Mouse (Mus musculus): Measurements from ENCODE around the gene Ppm1d. TPM values are rescaled to one million over a fixed set of nuclear protein-coding genes. Genes with fewer than 3 reads are reported as not detected.

Gene Ppm1d
- polyA plus RNA-seq (2015; fragmentation: Nextera tagmentation; extraction: Ambion mirVana) = 21.1 and 21.3 TPM in 2 replicates

DNA sequence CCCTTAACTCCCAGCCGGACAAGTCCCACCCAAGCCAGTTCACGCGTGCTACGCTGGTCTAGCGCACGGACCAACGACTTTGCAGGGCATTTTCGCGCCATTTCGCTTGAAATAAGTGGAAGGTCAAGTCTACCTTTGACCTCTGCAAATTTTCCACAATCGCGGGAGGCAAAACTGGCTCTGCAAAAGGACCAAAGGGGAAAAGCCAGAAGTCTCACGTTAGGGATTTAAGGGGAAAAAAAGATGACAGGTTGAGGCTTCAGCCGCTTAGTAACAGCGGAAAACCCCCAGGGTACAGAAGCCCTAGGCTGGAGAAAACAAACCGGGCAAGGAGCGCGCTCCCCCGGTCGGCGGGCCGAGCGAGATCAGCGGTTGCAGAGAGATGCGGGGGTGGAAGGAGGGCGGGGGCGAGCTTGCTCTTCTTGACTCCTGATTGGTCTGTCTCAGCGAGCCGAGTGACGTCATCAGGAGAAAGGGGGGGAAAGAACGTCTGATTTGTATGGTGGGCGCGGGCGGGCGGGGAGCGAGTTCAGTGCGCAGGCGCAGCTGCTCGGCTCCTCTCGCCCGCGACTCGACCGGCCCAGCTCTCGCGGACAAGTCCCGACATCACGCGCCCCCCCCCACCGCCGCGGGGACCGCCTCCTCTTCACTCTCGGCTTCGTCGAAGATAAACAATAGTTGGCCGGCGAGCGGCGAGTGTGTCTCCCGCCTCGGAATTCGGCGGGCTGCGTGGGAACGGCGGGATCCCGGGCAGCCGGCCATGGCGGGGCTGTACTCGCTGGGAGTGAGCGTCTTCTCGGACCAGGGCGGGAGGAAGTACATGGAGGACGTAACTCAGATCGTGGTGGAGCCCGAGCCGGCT is at the start of gene Ppm1d:
TSS of gene Ppm1d (plus strand) at position 532 of the 862 bp plus-strand sequence.
- H3K27me3 ChIP-seq = no peaks in the 10 kb centered on the region
- H3K36me3 ChIP-seq (replicated peaks) = peaks cover 22% of the 10 kb centered on the region
- peak within 1 kb of the TSS; percentile 96 for H3K27ac ChIP-seq (replicated peaks)
- peaks cover 30% of the 10 kb centered on the region for H3K4me1 ChIP-seq (replicated peaks)
- no peaks in the 10 kb centered on the region for H3K9me3 ChIP-seq (replicated peaks)
- H3K9ac ChIP-seq = peak within 1 kb of the TSS; percentile 97
- peak within 1 kb of the TSS; percentile 85 for H3K4me2 ChIP-seq
- WGBS (ENCODE audit: insufficient replicate concordance) = under 1% methylated on average over 75 of the region's 78 CpGs
- H3K4me3 ChIP-seq (replicated peaks) = peak within 1 kb of the TSS; percentile 99
- ATAC-seq (ENCODE audit: insufficient read depth) = peak; percentile 90

GRCm38 (mm10) chr11:85264635-85265034 is 46.4 kb upstream of the Ppm1d start:
- no peak for ATAC-seq (ENCODE audit: insufficient read depth)

DNA sequence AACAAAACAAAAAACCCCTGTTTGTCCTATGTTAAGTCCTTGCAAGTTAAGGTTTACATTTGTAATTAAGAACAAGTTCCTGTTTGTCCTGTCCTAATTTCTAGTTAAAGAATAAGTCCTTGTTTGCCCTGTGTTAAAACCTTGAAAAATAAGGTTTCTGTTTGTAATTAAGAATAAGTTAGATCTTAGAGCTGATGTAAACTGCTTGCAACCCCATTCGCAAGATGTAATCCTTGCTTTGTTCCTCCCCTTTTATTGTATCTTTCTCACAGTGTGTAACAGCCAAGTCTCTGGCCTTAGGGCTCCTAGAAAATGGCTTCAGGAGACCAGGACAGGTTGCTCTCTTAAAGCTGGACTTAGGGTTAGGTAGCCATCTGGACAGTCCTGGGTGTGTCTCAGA is 43.7 kb upstream of the Ppm1d start:
- H3K27ac ChIP-seq (replicated peaks) = no peak overlapping the region
- WGBS (ENCODE audit: insufficient replicate concordance) = 86% methylated on average over 1 of the region's 1 CpGs
- H3K9ac ChIP-seq = no peak overlapping the region
- no peak overlapping the region for H3K4me2 ChIP-seq
- H3K4me3 ChIP-seq (replicated peaks) = no peak overlapping the region
- no peaks in the 10 kb centered on the region for H3K36me3 ChIP-seq (replicated peaks)
- H3K9me3 ChIP-seq (replicated peaks) = no peaks in the 10 kb centered on the region
- ATAC-seq (ENCODE audit: insufficient read depth) = no peak
- no peaks in the 10 kb centered on the region for H3K27me3 ChIP-seq
- no peaks in the 10 kb centered on the region for H3K4me1 ChIP-seq (replicated peaks)

More at GRCm38 (mm10) chr11:85264635-85265034, 46.4 kb upstream of the Ppm1d start:
- H3K36me3 ChIP-seq (replicated peaks) = no peaks in the 10 kb centered on the region
- H3K4me3 ChIP-seq (replicated peaks) = no peak overlapping the region
- no peak overlapping the region for H3K9ac ChIP-seq
- 26% methylated on average over 5 of the region's 5 CpGs for WGBS (ENCODE audit: insufficient replicate concordance)
- no peaks in the 10 kb centered on the region for H3K27me3 ChIP-seq
- H3K4me2 ChIP-seq = no peak overlapping the region
- H3K27ac ChIP-seq (replicated peaks) = no peak overlapping the region
- H3K4me1 ChIP-seq (replicated peaks) = no peaks in the 10 kb centered on the region
- no peaks in the 10 kb centered on the region for H3K9me3 ChIP-seq (replicated peaks)

GRCm38 (mm10) chr11:85270631-85271030 is 40.4 kb upstream of the Ppm1d start:
- Histone ChIP-seq H3K27me3 (no peaks in the 10 kb centered on the region), H3K4me2 (no peak overlapping the region), H3K27ac (replicated peaks) (no peak overlapping the region), H3K9ac (no peak overlapping the region), H3K36me3 (replicated peaks) (no peaks in the 10 kb centered on the region), H3K4me1 (replicated peaks) (no peaks in the 10 kb centered on the region), H3K4me3 (replicated peaks) (no peak overlapping the region), H3K9me3 (replicated peaks) (no peaks in the 10 kb centered on the region)
- no peak for ATAC-seq (ENCODE audit: insufficient read depth)
- WGBS (ENCODE audit: insufficient replicate concordance) = 37% methylated on average over 3 of the region's 3 CpGs

DNA sequence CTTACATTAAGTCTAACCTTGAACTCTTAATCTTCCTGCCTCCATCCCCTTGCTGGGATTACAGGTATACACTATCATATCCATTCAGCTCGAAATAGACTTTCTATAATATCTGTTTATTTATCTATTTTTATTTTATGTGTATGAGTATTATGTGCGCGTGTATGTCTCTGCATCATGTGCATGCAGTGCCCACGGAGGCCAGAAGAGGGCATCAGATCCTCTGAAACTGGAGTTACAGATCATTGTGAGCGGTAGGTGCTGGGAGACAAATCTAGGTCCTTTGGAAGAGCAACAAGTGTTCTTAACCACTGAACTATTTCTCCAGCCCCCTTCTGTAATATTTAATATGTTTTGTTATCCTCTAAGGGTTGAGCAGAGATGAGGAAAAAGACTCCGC is 37.7 kb upstream of the Ppm1d start:
- H3K4me2 ChIP-seq = no peak overlapping the region
- no peak for ATAC-seq (ENCODE audit: insufficient read depth)

DNA sequence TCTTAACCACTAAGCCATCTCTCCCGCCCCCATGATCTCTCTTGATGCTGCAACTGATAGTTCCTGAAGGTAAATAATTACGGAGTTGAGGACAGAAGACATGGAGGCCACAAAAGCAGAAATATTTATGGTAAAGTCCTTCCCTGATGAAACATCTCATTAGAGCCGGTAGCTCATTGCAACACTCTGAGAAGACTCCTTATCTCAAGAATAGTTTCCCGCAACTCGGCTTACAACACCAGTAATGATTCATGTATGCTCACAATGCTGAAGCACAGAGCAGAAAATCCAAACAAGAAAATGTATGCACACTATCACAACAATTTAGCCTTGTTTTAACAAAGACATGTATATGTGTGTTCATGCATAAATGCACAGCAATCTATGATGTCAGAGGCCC is 35.9 kb upstream of the Ppm1d start:
- no peak overlapping the region for H3K27ac ChIP-seq (replicated peaks)
- no peak overlapping the region for H3K4me3 ChIP-seq (replicated peaks)
- ATAC-seq (ENCODE audit: insufficient read depth) = no peak
- H3K4me1 ChIP-seq (replicated peaks) = no peaks in the 10 kb centered on the region
- no peak overlapping the region for H3K4me2 ChIP-seq
- H3K36me3 ChIP-seq (replicated peaks) = no peaks in the 10 kb centered on the region
- 57% methylated on average over 5 of the region's 5 CpGs for WGBS (ENCODE audit: insufficient replicate concordance)
- H3K9ac ChIP-seq = no peak overlapping the region
- H3K9me3 ChIP-seq (replicated peaks) = no peaks in the 10 kb centered on the region
- peaks cover 12% of the 10 kb centered on the region for H3K27me3 ChIP-seq

More for the DNA sequence above, 37.7 kb upstream of the Ppm1d start:
- Histone ChIP-seq H3K9ac (no peak overlapping the region), H3K4me1 (replicated peaks) (no peaks in the 10 kb centered on the region), H3K27ac (replicated peaks) (no peak overlapping the region), H3K36me3 (replicated peaks) (no peaks in the 10 kb centered on the region), H3K27me3 (peaks cover 8% of the 10 kb centered on the region; the same call in 1 of the 2 replicates), H3K9me3 (replicated peaks) (no peaks in the 10 kb centered on the region), H3K4me3 (replicated peaks) (no peak overlapping the region)
- WGBS (ENCODE audit: insufficient replicate concordance) = 61% methylated on average over 6 of the region's 6 CpGs

- Histone ChIP-seq H3K9me3 (replicated peaks) (no peaks in the 10 kb centered on the region), H3K4me1 (replicated peaks) (no peaks in the 10 kb centered on the region), H3K36me3 (replicated peaks) (no peaks in the 10 kb centered on the region), H3K27ac (replicated peaks) (no peak overlapping the region), H3K27me3 (peaks cover 16% of the 10 kb centered on the region), H3K4me2 (no peak overlapping the region), H3K9ac (no peak overlapping the region), H3K4me3 (replicated peaks) (no peak overlapping the region)
- ATAC-seq (ENCODE audit: insufficient read depth) = no peak
- 43% methylated on average over 5 of the region's 5 CpGs for WGBS (ENCODE audit: insufficient replicate concordance)
Measured at GRCm38 (mm10) chr11:85277609-85278008, 33.4 kb upstream of the Ppm1d start.

- H3K9me3 ChIP-seq (replicated peaks) = no peaks in the 10 kb centered on the region
- no peak overlapping the region for H3K27ac ChIP-seq (replicated peaks)
- no peaks in the 10 kb centered on the region for H3K36me3 ChIP-seq (replicated peaks)
- 61% methylated on average over 1 of the region's 1 CpGs for WGBS (ENCODE audit: insufficient replicate concordance)
- H3K9ac ChIP-seq = no peak overlapping the region
- H3K4me2 ChIP-seq = no peak overlapping the region
- H3K4me3 ChIP-seq (replicated peaks) = no peak overlapping the region
- no peak for ATAC-seq (ENCODE audit: insufficient read depth)
- peaks cover 16% of the 10 kb centered on the region for H3K27me3 ChIP-seq
- H3K4me1 ChIP-seq (replicated peaks) = no peaks in the 10 kb centered on the region
Measured at GRCm38 (mm10) chr11:85278175-85278574, 32.9 kb upstream of the Ppm1d start.

- no peaks in the 10 kb centered on the region for H3K36me3 ChIP-seq (replicated peaks)
- H3K27me3 ChIP-seq = peaks cover 16% of the 10 kb centered on the region
- no peak for ATAC-seq (ENCODE audit: insufficient read depth)
- H3K4me2 ChIP-seq = no peak overlapping the region
- no peak overlapping the region for H3K27ac ChIP-seq (replicated peaks)
- no peaks in the 10 kb centered on the region for H3K9me3 ChIP-seq (replicated peaks)
- 72% methylated on average over 15 of the region's 15 CpGs for WGBS (ENCODE audit: insufficient replicate concordance)
- no peak overlapping the region for H3K4me3 ChIP-seq (replicated peaks)
- no peak overlapping the region for H3K9ac ChIP-seq
- H3K4me1 ChIP-seq (replicated peaks) = no peaks in the 10 kb centered on the region
Measured at GRCm38 (mm10) chr11:85281219-85281878, 29.7 kb upstream of the Ppm1d start.

- Histone ChIP-seq H3K9ac (0 out of 2 replicates have a peak overlapping the region, but pooled peaks have one; percentile 11), H3K4me2 (peak overlapping the region; percentile 50), H3K9me3 (replicated peaks) (no peaks in the 10 kb centered on the region), H3K4me3 (replicated peaks) (no peak overlapping the region), H3K27me3 (no peaks in the 10 kb centered on the region), H3K4me1 (replicated peaks) (peaks cover 35% of the 10 kb centered on the region), H3K36me3 (replicated peaks) (no peaks in the 10 kb centered on the region), H3K27ac (replicated peaks) (peak overlapping the region; percentile 86)
- WGBS (ENCODE audit: insufficient replicate concordance) = 32% methylated on average over 13 of the region's 13 CpGs
- ATAC-seq (ENCODE audit: insufficient read depth) = peak; percentile 100
Measured at GRCm38 (mm10) chr11:85297953-85298352, 13.1 kb upstream of the Ppm1d start.

GRCm38 (mm10) chr11:85299880-85300279 is 11.2 kb upstream of the Ppm1d start:
- Histone ChIP-seq H3K9ac (no peak overlapping the region), H3K9me3 (replicated peaks) (no peaks in the 10 kb centered on the region), H3K4me2 (no peak overlapping the region), H3K36me3 (replicated peaks) (no peaks in the 10 kb centered on the region), H3K4me3 (replicated peaks) (no peak overlapping the region), H3K4me1 (replicated peaks) (peaks cover 38% of the 10 kb centered on the region), H3K27me3 (no peaks in the 10 kb centered on the region), H3K27ac (replicated peaks) (no peak overlapping the region)
- ATAC-seq (ENCODE audit: insufficient read depth) = no peak
- 36% methylated on average over 2 of the region's 2 CpGs for WGBS (ENCODE audit: insufficient replicate concordance)
